Mouse (Mus musculus) testis, adult 2 months (tissue): ENCODE measurements around the gene Axin1.

ENCODE experiments used
- CTCF ChIP-seq: fragments of 200-500 bp; IDR thresholded peaks from 2 replicates; pipeline ENCODE4 v1.5.1; 2012; ENCODE audit warnings: low read depth, mild to moderate bottlenecking, inconsistent platforms, low read length, moderate library complexity; ENCODE audit not compliant: control insufficient read depth, insufficient read depth, insufficient replicate concordance
- POLR2A ChIP-seq: fragments of 200-500 bp; IDR thresholded peaks from 2 replicates; pipeline ENCODE4 v1.6.1; 2012; ENCODE audit warnings: low read depth, mild to moderate bottlenecking, inconsistent platforms, low read length, moderate library complexity; ENCODE audit not compliant: control insufficient read depth

- TF ChIP-seq CTCF, result no peak
- TF ChIP-seq POLR2A, result no peak
Measured at GRCm38 (mm10) chr17:26149056-26149455, 10.6 kb downstream of the Axin1 start.
